Mouse (Mus musculus): Measurements from ENCODE around the gene Ccdc38. TPM values are rescaled to one million over a fixed set of nuclear protein-coding genes. Genes with fewer than 3 reads are reported as not detected.
"Not testable (repeated sequence)": the region's sequence is repeated elsewhere in the genome, so short reads cannot be mapped to it uniquely, and the experiment has no call there.

Gene Ccdc38
- polyA plus RNA-seq, 1 experiment from 2014 or later: 0.35 TPM

- H3K9ac ChIP-seq (replicated peaks; ENCODE audit: low read length): no peak overlapping the region
- ATAC-seq (ENCODE audit: low FRiP score, low TSS enrichment): no peak
- H3K9me3 ChIP-seq (ENCODE audit: low read length): no peaks in the 10 kb centered on the region
- H3K4me2 ChIP-seq (replicated peaks; ENCODE audit: low read depth, low read length): no peak overlapping the region
- no peak overlapping the region for H3K4me3 ChIP-seq (ENCODE audit: low read length)
- H3K27ac ChIP-seq (ENCODE audit: low read length): no peak overlapping the region
- H3K36me3 ChIP-seq (ENCODE audit: insufficient read depth, low read length): no peaks in the 10 kb centered on the region
- WGBS: 56% methylated on average over 6 of the region's 6 CpGs
- no peaks in the 10 kb centered on the region for H3K27me3 ChIP-seq (ENCODE audit: insufficient read depth, low read length)
- H3K4me1 ChIP-seq (ENCODE audit: insufficient read depth, low read length): peaks cover 17% of the 10 kb centered on the region
Measured at GRCm38 (mm10) chr10:93543176-93543575, 2.7 kb downstream of the Ccdc38 start.

GRCm38 (mm10) chr10:93544172-93544571 is 3.7 kb downstream of the Ccdc38 start:
- Histone ChIP-seq H3K4me2 (replicated peaks; ENCODE audit: low read depth, low read length) (no peak overlapping the region), H3K4me3 (ENCODE audit: low read length) (no peak overlapping the region), H3K36me3 (ENCODE audit: insufficient read depth, low read length) (no peaks in the 10 kb centered on the region), H3K27me3 (ENCODE audit: insufficient read depth, low read length) (no peaks in the 10 kb centered on the region), H3K9ac (replicated peaks; ENCODE audit: low read length) (no peak overlapping the region), H3K9me3 (ENCODE audit: low read length) (no peaks in the 10 kb centered on the region), H3K27ac (ENCODE audit: low read length) (no peak overlapping the region), H3K4me1 (ENCODE audit: insufficient read depth, low read length) (peaks cover 13% of the 10 kb centered on the region)
- ATAC-seq (ENCODE audit: low FRiP score, low TSS enrichment): no peak
- WGBS: 66% methylated on average over 5 of the region's 5 CpGs

- H3K27ac ChIP-seq (ENCODE audit: low read length): no peak overlapping the region
- 0 out of 2 replicates have a peak, but pooled peaks have one; percentile 27 for ATAC-seq (ENCODE audit: low FRiP score, low TSS enrichment)
- 90% methylated on average over 4 of the region's 4 CpGs for WGBS
- no peaks in the 10 kb centered on the region for H3K27me3 ChIP-seq (ENCODE audit: insufficient read depth, low read length)
- H3K36me3 ChIP-seq (ENCODE audit: insufficient read depth, low read length): no peaks in the 10 kb centered on the region
- H3K4me1 ChIP-seq (ENCODE audit: insufficient read depth, low read length): no peaks in the 10 kb centered on the region
- no peak overlapping the region for H3K4me3 ChIP-seq (ENCODE audit: low read length)
- H3K4me2 ChIP-seq (replicated peaks; ENCODE audit: low read depth, low read length): no peak overlapping the region
- no peaks in the 10 kb centered on the region for H3K9me3 ChIP-seq (ENCODE audit: low read length)
- H3K9ac ChIP-seq (replicated peaks; ENCODE audit: low read length): no peak overlapping the region
Measured at GRCm38 (mm10) chr10:93547741-93548270, 7.4 kb downstream of the Ccdc38 start.

- Histone ChIP-seq H3K4me3 (ENCODE audit: low read length) (no peak overlapping the region), H3K36me3 (ENCODE audit: insufficient read depth, low read length) (no peaks in the 10 kb centered on the region), H3K27me3 (ENCODE audit: insufficient read depth, low read length) (no peaks in the 10 kb centered on the region), H3K4me1 (ENCODE audit: insufficient read depth, low read length) (no peaks in the 10 kb centered on the region), H3K4me2 (replicated peaks; ENCODE audit: low read depth, low read length) (no peak overlapping the region), H3K27ac (ENCODE audit: low read length) (no peak overlapping the region), H3K9ac (replicated peaks; ENCODE audit: low read length) (no peak overlapping the region), H3K9me3 (ENCODE audit: low read length) (no peaks in the 10 kb centered on the region)
- 0 out of 2 replicates have a peak, but pooled peaks have one; percentile 54 for ATAC-seq (ENCODE audit: low FRiP score, low TSS enrichment)
- 13% methylated on average over 7 of the region's 7 CpGs for WGBS
Measured at GRCm38 (mm10) chr10:93548991-93549390, 8.6 kb downstream of the Ccdc38 start.

GRCm38 (mm10) chr10:93549821-93550220 is 9.4 kb downstream of the Ccdc38 start:
- Histone ChIP-seq H3K4me1 (ENCODE audit: insufficient read depth, low read length) (no peaks in the 10 kb centered on the region), H3K4me3 (ENCODE audit: low read length) (no peak overlapping the region), H3K4me2 (replicated peaks; ENCODE audit: low read depth, low read length) (no peak overlapping the region), H3K9me3 (ENCODE audit: low read length) (no peaks in the 10 kb centered on the region), H3K27me3 (ENCODE audit: insufficient read depth, low read length) (no peaks in the 10 kb centered on the region), H3K36me3 (ENCODE audit: insufficient read depth, low read length) (no peaks in the 10 kb centered on the region), H3K9ac (replicated peaks; ENCODE audit: low read length) (no peak overlapping the region), H3K27ac (ENCODE audit: low read length) (no peak overlapping the region)
- ATAC-seq (ENCODE audit: low FRiP score, low TSS enrichment): no peak
- 75% methylated on average over 10 of the region's 10 CpGs for WGBS

- H3K4me3 ChIP-seq (ENCODE audit: low read length): no peak overlapping the region
- no peaks in the 10 kb centered on the region for H3K9me3 ChIP-seq (ENCODE audit: low read length)
- no peak for ATAC-seq (ENCODE audit: low FRiP score, low TSS enrichment)
- H3K27ac ChIP-seq (ENCODE audit: low read length): no peak overlapping the region
- H3K36me3 ChIP-seq (ENCODE audit: insufficient read depth, low read length): no peaks in the 10 kb centered on the region
- no peaks in the 10 kb centered on the region for H3K4me1 ChIP-seq (ENCODE audit: insufficient read depth, low read length)
- no peak overlapping the region for H3K4me2 ChIP-seq (replicated peaks; ENCODE audit: low read depth, low read length)
- H3K9ac ChIP-seq (replicated peaks; ENCODE audit: low read length): no peak overlapping the region
- H3K27me3 ChIP-seq (ENCODE audit: insufficient read depth, low read length): no peaks in the 10 kb centered on the region
- 78% methylated on average over 8 of the region's 8 CpGs for WGBS
Measured at GRCm38 (mm10) chr10:93552596-93552995, 12.2 kb downstream of the Ccdc38 start.

GRCm38 (mm10) chr10:93557971-93558370 is 17.5 kb downstream of the Ccdc38 start:
- not testable (repeated sequence) for ATAC-seq (ENCODE audit: low FRiP score, low TSS enrichment); H3K9ac ChIP-seq (replicated peaks; ENCODE audit: low read length); H3K9me3 ChIP-seq (ENCODE audit: low read length); H3K27me3 ChIP-seq (ENCODE audit: insufficient read depth, low read length); H3K4me1 ChIP-seq (ENCODE audit: insufficient read depth, low read length); H3K36me3 ChIP-seq (ENCODE audit: insufficient read depth, low read length); H3K4me2 ChIP-seq (replicated peaks; ENCODE audit: low read depth, low read length); H3K27ac ChIP-seq (ENCODE audit: low read length); H3K4me3 ChIP-seq (ENCODE audit: low read length)
- WGBS: 68% methylated on average over 2 of the region's 2 CpGs

- H3K9me3 ChIP-seq (ENCODE audit: low read length): no peaks in the 10 kb centered on the region
- H3K9ac ChIP-seq (replicated peaks; ENCODE audit: low read length): no peak overlapping the region
- WGBS: 52% methylated on average over 9 of the region's 9 CpGs
- no peak overlapping the region for H3K4me3 ChIP-seq (ENCODE audit: low read length)
- no peaks in the 10 kb centered on the region for H3K36me3 ChIP-seq (ENCODE audit: insufficient read depth, low read length)
- no peaks in the 10 kb centered on the region for H3K4me1 ChIP-seq (ENCODE audit: insufficient read depth, low read length)
- ATAC-seq (ENCODE audit: low FRiP score, low TSS enrichment): peak; percentile 39; the same call in 1 of the 2 replicates
- no peak overlapping the region for H3K4me2 ChIP-seq (replicated peaks; ENCODE audit: low read depth, low read length)
- H3K27ac ChIP-seq (ENCODE audit: low read length): no peak overlapping the region
- H3K27me3 ChIP-seq (ENCODE audit: insufficient read depth, low read length): no peaks in the 10 kb centered on the region
Measured at GRCm38 (mm10) chr10:93559786-93560185, 19.4 kb downstream of the Ccdc38 start.

- 89% methylated on average over 14 of the region's 14 CpGs for WGBS
- H3K9ac ChIP-seq (replicated peaks; ENCODE audit: low read length): no peak overlapping the region
- no peaks in the 10 kb centered on the region for H3K27me3 ChIP-seq (ENCODE audit: insufficient read depth, low read length)
- H3K4me1 ChIP-seq (ENCODE audit: insufficient read depth, low read length): no peaks in the 10 kb centered on the region
- H3K4me3 ChIP-seq (ENCODE audit: low read length): no peak overlapping the region
- H3K9me3 ChIP-seq (ENCODE audit: low read length): no peaks in the 10 kb centered on the region
- no peaks in the 10 kb centered on the region for H3K36me3 ChIP-seq (ENCODE audit: insufficient read depth, low read length)
- no peak overlapping the region for H3K27ac ChIP-seq (ENCODE audit: low read length)
- H3K4me2 ChIP-seq (replicated peaks; ENCODE audit: low read depth, low read length): no peak overlapping the region
- no peak for ATAC-seq (ENCODE audit: low FRiP score, low TSS enrichment)
Measured at GRCm38 (mm10) chr10:93564518-93565090, 24.2 kb downstream of the Ccdc38 start.

GRCm38 (mm10) chr10:93567066-93567465 is 26.6 kb downstream of the Ccdc38 start:
- H3K27me3 ChIP-seq (ENCODE audit: insufficient read depth, low read length): no peaks in the 10 kb centered on the region
- ATAC-seq (ENCODE audit: low FRiP score, low TSS enrichment): no peak
- H3K27ac ChIP-seq (ENCODE audit: low read length): no peak overlapping the region
- 86% methylated on average over 10 of the region's 10 CpGs for WGBS
- no peaks in the 10 kb centered on the region for H3K4me1 ChIP-seq (ENCODE audit: insufficient read depth, low read length)
- H3K4me3 ChIP-seq (ENCODE audit: low read length): no peak overlapping the region
- no peaks in the 10 kb centered on the region for H3K36me3 ChIP-seq (ENCODE audit: insufficient read depth, low read length)
- no peak overlapping the region for H3K4me2 ChIP-seq (replicated peaks; ENCODE audit: low read depth, low read length)
- H3K9ac ChIP-seq (replicated peaks; ENCODE audit: low read length): no peak overlapping the region
- H3K9me3 ChIP-seq (ENCODE audit: low read length): no peaks in the 10 kb centered on the region

All from kidney, embryonic 16.5 days (tissue).